Mouse (Mus musculus) CH12.LX (cell line): ENCODE data around the gene Filip1l. TPM values are rescaled to one million over a fixed set of nuclear protein-coding genes. Genes with fewer than 3 reads are reported as not detected.

Source experiments
- DNase-seq: peaks from one replicate; pipeline ENCODE4 v3.0.0-alpha.2; 2013; ENCODE audit errors: extremely low read depth
- H3K27ac ChIP-seq: 2 replicates; pipeline ENCODE4 v1.5.1; 2012; ENCODE audit warnings: low read depth, mild to moderate bottlenecking, control low read depth, moderate library complexity; ENCODE audit not compliant: insufficient read depth
- H3K27me3 ChIP-seq: replicated peaks from 2 replicates; pipeline ENCODE3; 2012; ENCODE audit warnings: inconsistent platforms
- H3K36me3 ChIP-seq, 2 experiments: replicated peaks in 1 of 2; 2 replicates each; pipeline versions ENCODE3 to v1.6.1; 2012; ENCODE audit warnings: inconsistent platforms in 1 of 2, low read length in 1 of 2, mild to moderate bottlenecking in 1 of 2, mixed read lengths in 1 of 2, moderate library complexity in 1 of 2; ENCODE audit not compliant: control insufficient read depth in 1 of 2, insufficient read depth in 1 of 2
- H3K4me1 ChIP-seq, 2 experiments: 2 replicates each; pipeline ENCODE4 v1.6.1; 2012; ENCODE audit warnings: inconsistent platforms in 1 of 2, moderate library complexity in 1 of 2; ENCODE audit not compliant: insufficient read depth in 2 of 2, control insufficient read depth in 1 of 2
- H3K4me2 ChIP-seq: 2 replicates; pipeline ENCODE4 v1.6.1; 2012; ENCODE audit warnings: low read depth, mild to moderate bottlenecking, control low read depth; ENCODE audit not compliant: poor library complexity, insufficient read depth, severe bottlenecking
- H3K4me3 ChIP-seq, 3 experiments: fragments of 150-350 bp in 1 of 3; sonication (generic) in 1 of 3; replicated peaks in 1 of 3; 2 replicates each; pipeline versions ENCODE3 to v1.5.1; 2011 to 2012; ENCODE audit warnings: low read depth in 2 of 3, low read length in 2 of 3, mild to moderate bottlenecking in 2 of 3, moderate library complexity in 2 of 3, control low read depth in 1 of 3, improper control_type of control experiment in 1 of 3, inconsistent platforms in 1 of 3, mixed read lengths in 1 of 3; ENCODE audit not compliant: poor library complexity in 1 of 3
- H3K79me2 ChIP-seq: replicated peaks from 2 replicates; pipeline ENCODE4 v1.6.1; 2012; ENCODE audit warnings: mild to moderate bottlenecking, moderate library complexity; ENCODE audit not compliant: control insufficient read depth, poor library complexity, insufficient read depth, severe bottlenecking; ENCODE audit errors: extremely low read depth
- H3K9ac ChIP-seq: 2 replicates; pipeline ENCODE4 v1.6.1; 2012; ENCODE audit warnings: low read depth, mild to moderate bottlenecking, control low read depth, moderate library complexity; ENCODE audit not compliant: insufficient read depth
- H3K9me3 ChIP-seq: replicated peaks from 2 replicates; pipeline ENCODE3; 2012; ENCODE audit warnings: low read length, inconsistent platforms, mixed read lengths
- BHLHE40 ChIP-seq: IDR thresholded peaks from 2 replicates; pipeline ENCODE4 v1.6.1; 2011; ENCODE audit warnings: mild to moderate bottlenecking, low read depth, low read length, improper control_type of control experiment
- CHD2 ChIP-seq: IDR thresholded peaks from 2 replicates; pipeline ENCODE4 v1.6.1; 2011; ENCODE audit warnings: low read length, improper control_type of control experiment
- E2F4 ChIP-seq: IDR thresholded peaks from 2 replicates; pipeline ENCODE4 v1.6.1; 2011; ENCODE audit warnings: low read depth, low read length, improper control_type of control experiment; ENCODE audit not compliant: insufficient replicate concordance
- ELF1 ChIP-seq: IDR thresholded peaks from 2 replicates; pipeline ENCODE4 v1.6.1; 2014; ENCODE audit warnings: low read depth, mild to moderate bottlenecking, inconsistent platforms, low read length, improper control_type of control experiment
- EP300 ChIP-seq: IDR thresholded peaks from 2 replicates; pipeline ENCODE4 v1.6.1; 2011; ENCODE audit warnings: low read length, improper control_type of control experiment
- GABPA ChIP-seq: IDR thresholded peaks from 2 replicates; pipeline ENCODE4 v1.6.1; 2012; ENCODE audit warnings: low read depth, low read length, improper control_type of control experiment, inconsistent platforms; ENCODE audit not compliant: insufficient replicate concordance
- HCFC1 ChIP-seq: IDR thresholded peaks from 2 replicates; pipeline ENCODE4 v1.6.1; 2012; ENCODE audit warnings: low read depth, mild to moderate bottlenecking, inconsistent platforms, low read length, improper control_type of control experiment
- IRF4 ChIP-seq: IDR thresholded peaks from 2 replicates; pipeline ENCODE4 v1.6.1; 2014; ENCODE audit warnings: low read depth, mild to moderate bottlenecking, inconsistent platforms, low read length, improper control_type of control experiment
- JUN ChIP-seq: IDR thresholded peaks from 2 replicates; pipeline ENCODE4 v1.6.1; 2011; ENCODE audit warnings: low read depth, mild to moderate bottlenecking, low read length, improper control_type of control experiment, moderate library complexity; ENCODE audit not compliant: insufficient read depth
- JUND ChIP-seq: conservative IDR thresholded peaks from 2 replicates; pipeline ENCODE4 v1.6.1; 2011; ENCODE audit warnings: low read depth, low read length, improper control_type of control experiment
- KAT2A ChIP-seq: IDR thresholded peaks from 2 replicates; pipeline ENCODE4 v1.6.1; 2012; ENCODE audit warnings: low read length, improper control_type of control experiment, inconsistent platforms; ENCODE audit not compliant: insufficient replicate concordance
- MAFK ChIP-seq: IDR thresholded peaks from 2 replicates; pipeline ENCODE4 v1.6.1; 2011; ENCODE audit warnings: low read length, improper control_type of control experiment; ENCODE audit not compliant: insufficient replicate concordance
- MAX ChIP-seq: IDR thresholded peaks from 2 replicates; pipeline ENCODE4 v1.6.1; 2011; ENCODE audit warnings: low read length, improper control_type of control experiment
- MAZ ChIP-seq: IDR thresholded peaks from 2 replicates; pipeline ENCODE4 v1.6.1; 2012; ENCODE audit warnings: low read depth, mild to moderate bottlenecking, inconsistent platforms, low read length, improper control_type of control experiment, moderate library complexity
- MEF2A ChIP-seq: IDR thresholded peaks from 2 replicates; pipeline ENCODE4 v1.6.1; 2014; ENCODE audit warnings: low read depth, mild to moderate bottlenecking, inconsistent platforms, low read length, improper control_type of control experiment, borderline replicate concordance
- MXI1 ChIP-seq: IDR thresholded peaks from 2 replicates; pipeline ENCODE4 v1.6.1; 2011; ENCODE audit warnings: mild to moderate bottlenecking, low read depth, low read length, improper control_type of control experiment
- MYC ChIP-seq: IDR thresholded peaks from 2 replicates; pipeline ENCODE4 v1.6.1; 2011; ENCODE audit warnings: low read depth, mild to moderate bottlenecking, improper control_type of control experiment, low read length
- NRF1 ChIP-seq: IDR thresholded peaks from 2 replicates; pipeline ENCODE4 v1.6.1; 2014; ENCODE audit warnings: low read depth, mild to moderate bottlenecking, inconsistent platforms, low read length, improper control_type of control experiment, moderate library complexity
- POLR2A ChIP-seq: IDR thresholded peaks from 2 replicates; pipeline ENCODE4 v1.6.1; 2011; ENCODE audit warnings: low read depth, mild to moderate bottlenecking, improper control_type of control experiment, low read length
- POLR2AphosphoS2 ChIP-seq: IDR thresholded peaks from 2 replicates; pipeline ENCODE4 v1.6.1; 2011; ENCODE audit warnings: low read depth, low read length, improper control_type of control experiment
- RAD21 ChIP-seq: IDR thresholded peaks from 2 replicates; pipeline ENCODE4 v1.6.1; 2011; ENCODE audit warnings: low read depth, mild to moderate bottlenecking, low read length, improper control_type of control experiment, moderate library complexity
- SIN3A ChIP-seq: IDR thresholded peaks from 2 replicates; pipeline ENCODE4 v1.6.1; 2012; ENCODE audit warnings: low read length, improper control_type of control experiment, inconsistent platforms
- SMC3 ChIP-seq: IDR thresholded peaks from 2 replicates; pipeline ENCODE4 v1.6.1; 2011; ENCODE audit warnings: low read depth, low read length, improper control_type of control experiment
- TBP ChIP-seq: conservative IDR thresholded peaks from 2 replicates; pipeline ENCODE4 v1.6.1; 2011; ENCODE audit warnings: low read depth, low read length, improper control_type of control experiment
- TCF12 ChIP-seq: IDR thresholded peaks from 2 replicates; pipeline ENCODE4 v1.6.1; 2014; ENCODE audit warnings: low read depth, mild to moderate bottlenecking, inconsistent platforms, low read length, improper control_type of control experiment
- UBTF ChIP-seq: IDR thresholded peaks from 2 replicates; pipeline ENCODE4 v1.6.1; 2012; ENCODE audit warnings: low read depth, mild to moderate bottlenecking, inconsistent platforms, low read length, improper control_type of control experiment, moderate library complexity
- ZC3H11A ChIP-seq: IDR thresholded peaks from 2 replicates; pipeline ENCODE4 v1.6.1; 2012; ENCODE audit warnings: low read depth, mild to moderate bottlenecking, inconsistent platforms, low read length, improper control_type of control experiment
- ZKSCAN1 ChIP-seq: IDR thresholded peaks from 2 replicates; pipeline ENCODE4 v1.6.1; 2012; ENCODE audit warnings: low read depth, inconsistent platforms, low read length, improper control_type of control experiment, borderline replicate concordance
- ZNF384 ChIP-seq: IDR thresholded peaks from 2 replicates; pipeline ENCODE4 v1.6.1; 2012; ENCODE audit warnings: low read depth, low read length, improper control_type of control experiment, inconsistent platforms
- dilution Hi-C: fragments of 300-500 bp; cut with MboI; formaldehyde crosslinking; loops from 2 replicates; pipeline ENCODE4 v1.14.3; 2020; ENCODE audit warnings: low sequenced_read_pairs; ENCODE audit not compliant: extremely low pct_unique_long_range_greater_than_20kb, extremely low pct_ligation_motif_present
- in situ Hi-C: fragments of 300-500 bp; cut with MboI; formaldehyde crosslinking; loops from 3 replicates; pipeline ENCODE4 v1.14.3; 2019; ENCODE audit warnings: low sequenced_read_pairs, low pct_ligation_motif_present, low pct_unique_long_range_greater_than_20kb, mixed read lengths
- polyA plus RNA-seq: library from polyadenylated mRNA; unstranded; fragments of >175 nt; gene quantifications from 2 replicates; pipeline ENCODE4 v1.2.1, GENCODE M21; 2012; ENCODE audit warnings: low read depth; ENCODE audit not compliant: insufficient read length
- total RNA-seq, 2 experiments: library from RNA; depleted of rRNA; stranded (reverse); fragments of 300-350 nt in 1 of 2; fragments of >200 nt in 1 of 2; gene quantifications; 2 replicates each; pipeline ENCODE4 v1.2.3; 2012 to 2014

Gene Filip1l
- total and polyA plus RNA-seq, 3 experiments, result 2.1 to 17.6 (median 5.7) TPM

- no peak for TF ChIP-seq RAD21
- TF ChIP-seq MAFK, result 0 out of 2 replicates have a peak, but pooled peaks have one; percentile 51
- TF ChIP-seq, all 38 proteins: peak for 1
- dilution Hi-C loops (loop anchor here (25.0 kb wide), 1 partner anchor 364 kb away; the partner anchor contains the start of gene Tbc1d23), in situ Hi-C loops (loop anchor here (10.0 to 25.0 kb wide), 2 partner anchors 496 to 1036 kb away; partner anchors contain the start of gene E330017A01Rik)
- Histone ChIP-seq H3K27me3 (no peaks in the 10 kb centered on the region), H3K4me1 (peaks cover 5 to 35% of the 10 kb centered on the region in 2 experiments), H3K4me2 (no peak overlapping the region), H3K4me3 (no peak overlapping the region), H3K9ac (no peak overlapping the region), H3K27ac (no peak overlapping the region), H3K36me3 (peaks cover 0 to 21% of the 10 kb centered on the region in 2 experiments), H3K79me2 (peaks cover 28% of the 10 kb centered on the region), H3K9me3 (no peaks in the 10 kb centered on the region)
- no peak for DNase-seq
These were observed 248.1 kb downstream of the Filip1l start for GRCm38 (mm10) chr16:57601031-57601430.

GRCm38 (mm10) chr16:57606444-57607227 is 253.7 kb downstream of the Filip1l start, which contains the start of gene Cmss1:
Gene Cmss1 (minus strand): TSS chr16:57606864.
- H3K36me3 ChIP-seq, result peaks cover 0 to 10% of the 10 kb centered on the region in 2 experiments
- peaks cover 9% of the 10 kb centered on the region for H3K9me3 ChIP-seq
- peak within 1 kb of the TSS; percentile 95 for H3K4me2 ChIP-seq
- peaks cover 10% of the 10 kb centered on the region for H3K79me2 ChIP-seq
- in situ Hi-C loops, result loop anchor here (5.0 to 25.0 kb wide), 3 partner anchors 359 to 1031 kb away; partner anchors contain the start of gene E330017A01Rik
- peak within 1 kb of the TSS; percentile 82 for H3K9ac ChIP-seq
- dilution Hi-C loops, result loop anchor here (25.0 kb wide), 1 partner anchor 369 kb away; the partner anchor contains the start of gene Tbc1d23
- H3K4me1 ChIP-seq, result peaks cover 8 to 29% of the 10 kb centered on the region in 2 experiments
- peaks cover 12% of the 10 kb centered on the region for H3K27me3 ChIP-seq
- H3K4me3 ChIP-seq, result peak within 1 kb of the TSS; percentile 98 to 100 (median 99)
- H3K27ac ChIP-seq, result 0 out of 2 replicates have a peak within 1 kb of the TSS, but pooled peaks have one; percentile 46
- peak; percentile 92 for DNase-seq
- TF ChIP-seq ZNF384 (no peak), TBP (peak; percentile 81), HCFC1 (peak; percentile 96), GABPA (no peak; the same call in 1 of the 2 replicates), MYC (peak; percentile 99), UBTF (peak; percentile 73; the same call in 1 of the 2 replicates), MEF2A (0 out of 2 replicates have a peak, but pooled peaks have one; percentile 17), ELF1 (peak; percentile 90), CHD2 (peak; percentile 84), MXI1 (peak; percentile 100), MAZ (no peak), POLR2A (peak; percentile 83), E2F4 (peak; percentile 95), IRF4 (peak; percentile 44), ZKSCAN1 (no peak), POLR2AphosphoS2 (no peak), TCF12 (peak; percentile 41; the same call in 1 of the 2 replicates), KAT2A (peak; percentile 78; the same call in 1 of the 2 replicates), ZC3H11A (peak; percentile 100), BHLHE40 (peak; percentile 88), MAX (peak; percentile 99), JUND (peak; percentile 52; the same call in 1 of the 2 replicates), SIN3A (peak; percentile 99), NRF1 (peak; percentile 39; the same call in 1 of the 2 replicates), JUN (no peak), SMC3 (no peak), EP300 (no peak)
